Mouse (Mus musculus): ENCODE data around the gene Myo1b.

Myo1b gene

GRCm38 (mm10) chr1:51845264-51846036 lies 70.4 kb downstream of the Myo1b start:
- no peak for DNase-seq

DNA sequence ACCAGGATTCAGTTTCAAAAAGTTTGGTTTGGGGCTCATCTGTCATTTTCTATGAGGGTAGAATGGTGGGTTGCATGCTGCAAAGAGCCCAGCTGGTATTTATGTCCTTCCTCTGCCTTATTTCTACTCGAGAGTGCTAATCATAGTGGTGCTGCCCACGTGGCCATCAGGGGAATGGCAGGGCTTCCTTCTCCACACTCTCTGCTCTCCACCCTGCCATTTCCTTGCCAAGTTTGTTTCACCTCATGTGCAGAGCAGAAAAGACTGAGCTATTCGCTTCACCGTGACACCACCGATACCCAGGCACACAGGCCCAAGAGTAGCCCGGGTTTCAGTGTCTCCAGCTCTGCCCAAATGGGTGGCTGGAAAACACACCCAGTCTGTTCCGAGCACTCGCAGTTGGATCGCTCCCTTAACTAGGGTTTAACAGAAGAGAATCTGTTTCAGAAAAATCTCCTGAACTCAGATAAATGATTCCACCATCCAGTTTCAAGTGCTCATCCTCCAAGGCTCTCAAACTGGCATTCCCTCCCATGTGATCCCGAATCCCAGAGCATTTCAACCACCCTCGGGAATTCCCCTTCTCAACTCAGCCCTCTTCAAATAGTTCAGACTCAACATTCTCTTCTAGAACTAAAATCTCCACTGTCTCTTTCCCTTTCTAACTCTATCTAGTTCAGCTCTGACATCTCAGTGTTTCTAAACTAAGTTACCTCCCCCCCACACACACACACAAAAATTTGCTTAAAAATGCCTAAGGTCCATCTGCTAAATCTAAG lies 77.8 kb downstream of the Myo1b start:
- DNase-seq, result no peak

DNA sequence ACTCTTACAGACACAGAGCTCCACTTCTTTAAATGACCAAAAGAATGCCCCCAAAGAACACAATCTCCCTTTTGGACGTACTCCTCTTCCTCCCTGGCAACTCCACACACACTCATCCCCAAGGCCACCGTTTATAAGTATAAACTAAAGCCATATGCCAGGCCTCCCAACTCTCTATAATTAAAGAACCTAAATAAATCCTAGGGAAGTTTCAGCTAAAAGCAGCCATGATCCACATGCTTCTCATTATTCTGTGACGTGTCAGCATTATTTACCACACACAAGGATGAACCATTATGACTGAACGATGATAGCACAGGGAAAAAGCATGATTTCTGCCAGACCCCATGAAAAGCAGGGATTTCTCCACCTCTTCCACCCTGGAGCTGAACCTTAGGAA lies 78.6 kb downstream of the Myo1b start:
- DNase-seq, result no peak

GRCm38 (mm10) chr1:51835795-51836194 lies 80.1 kb downstream of the Myo1b start:
- no peak for DNase-seq

DNA sequence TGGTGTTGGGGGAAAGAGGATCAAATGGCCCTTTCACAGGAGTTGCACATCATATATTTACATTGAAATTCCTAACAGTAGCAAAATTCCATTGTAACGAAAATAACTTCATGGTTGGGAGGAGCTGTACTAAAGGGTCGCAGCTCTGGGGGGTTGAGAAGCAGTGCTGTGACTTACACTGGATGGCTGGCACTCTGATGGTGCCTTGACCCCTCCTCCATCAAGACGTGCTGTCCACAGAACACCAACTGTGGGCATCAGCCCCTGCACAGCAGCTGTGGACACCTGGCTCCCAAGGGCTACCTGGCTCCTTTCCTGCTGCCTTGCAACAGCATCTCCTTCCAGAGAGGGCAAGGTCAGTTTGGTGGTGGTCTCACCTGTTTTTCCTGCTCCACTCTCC lies 81.8 kb downstream of the Myo1b start:
- no peak for DNase-seq

DNA sequence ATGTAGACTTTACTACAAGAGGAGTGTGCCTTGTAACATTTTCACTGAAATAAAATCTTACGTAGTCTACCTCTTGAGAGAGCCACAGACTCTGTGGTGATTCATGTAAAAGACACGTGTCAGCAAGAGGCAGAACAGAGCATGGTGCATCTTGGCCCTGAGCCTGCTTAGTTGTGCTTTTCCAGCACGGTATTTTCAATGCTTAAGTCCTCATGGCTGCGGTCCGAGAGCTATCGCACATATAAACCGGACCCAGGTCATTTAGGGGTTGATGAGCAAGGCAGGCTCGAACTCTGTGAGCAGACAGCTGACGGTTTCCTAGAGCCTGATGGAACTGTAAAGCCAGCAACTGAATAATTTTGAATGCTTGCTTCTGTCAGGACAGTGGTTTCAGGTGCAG lies 86.5 kb downstream of the Myo1b start:
- no peak for DNase-seq

GRCm38 (mm10) chr1:51822531-51822930 lies 93.3 kb downstream of the Myo1b start:
- no peak for DNase-seq

DNA sequence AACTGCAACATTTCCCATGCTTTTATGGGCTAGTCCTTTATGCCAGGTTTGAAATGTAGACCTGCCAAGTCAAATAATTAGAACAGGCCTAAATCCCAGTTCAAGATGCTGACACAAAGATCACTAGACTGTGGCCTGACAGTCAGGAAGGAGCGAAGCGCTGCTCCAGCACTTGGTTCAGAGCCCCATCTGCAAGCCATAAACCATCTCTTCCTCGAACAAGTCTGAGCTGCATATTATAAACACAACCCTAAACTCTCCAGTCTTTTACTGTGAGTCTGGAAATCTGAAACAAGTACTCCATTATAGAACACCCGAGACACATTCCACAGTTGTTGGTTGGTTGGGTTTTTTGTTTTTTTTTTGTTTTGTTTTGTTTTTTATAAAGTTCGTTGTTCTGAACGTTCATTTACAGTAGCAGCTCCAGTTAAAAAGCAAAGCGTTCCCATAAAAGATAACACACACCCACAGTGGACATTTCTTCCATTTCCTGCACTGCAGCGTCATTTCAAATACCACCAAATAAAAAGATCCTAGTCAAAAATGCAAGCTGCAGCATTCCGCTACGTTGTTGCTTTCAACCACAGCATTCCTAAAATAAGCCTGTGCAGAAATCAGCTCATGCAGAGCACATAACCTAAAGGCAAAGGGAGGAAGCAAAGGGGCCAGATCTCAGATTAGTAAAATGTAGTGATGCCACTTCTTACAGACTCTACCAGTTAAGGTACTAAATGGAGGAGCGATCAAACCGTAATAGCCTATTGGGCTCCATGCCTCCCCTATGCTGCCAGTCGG lies 94.0 kb downstream of the Myo1b start:
- DNase-seq, result no peak

DNA sequence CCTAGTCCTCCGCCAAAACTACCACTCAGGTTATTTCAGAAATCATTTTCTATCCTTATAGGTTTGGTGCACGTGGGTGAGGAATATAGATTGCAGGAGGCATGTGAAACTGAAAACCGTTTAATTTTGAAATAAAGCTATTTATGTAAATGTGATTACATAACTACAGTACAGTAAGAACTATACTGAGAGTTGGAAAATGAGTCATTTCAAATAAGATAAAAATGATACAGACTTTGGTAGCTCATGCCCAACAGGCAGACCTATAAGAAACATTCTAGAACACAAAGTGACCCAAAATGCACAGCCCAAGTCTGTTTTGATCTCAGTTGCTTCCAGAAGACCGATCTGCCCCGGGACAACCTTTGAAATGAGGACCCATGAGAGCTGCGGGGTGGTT lies 95.4 kb downstream of the Myo1b start:
- no peak for DNase-seq

DNA sequence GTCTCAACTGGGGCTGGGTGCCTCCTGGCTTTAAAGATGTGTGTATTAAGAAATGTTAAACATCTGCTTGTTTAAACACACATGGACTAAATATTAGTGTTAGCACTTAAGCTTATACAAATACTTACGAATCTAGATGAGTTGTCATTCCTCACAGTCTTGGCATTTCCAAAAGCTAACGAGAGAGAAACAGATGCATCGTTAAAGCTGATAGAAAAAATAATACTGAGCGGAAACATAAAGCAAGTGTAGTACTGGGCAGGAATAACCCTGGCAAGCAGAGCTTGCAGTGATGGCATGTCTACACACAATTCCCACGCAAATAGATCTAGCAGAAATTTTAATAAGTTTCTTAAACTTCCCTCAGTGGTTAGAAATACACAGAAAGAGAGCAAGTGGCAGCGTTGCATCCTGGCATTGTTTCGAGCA lies 95.8 kb downstream of the Myo1b start:
- no peak for DNase-seq

DNA sequence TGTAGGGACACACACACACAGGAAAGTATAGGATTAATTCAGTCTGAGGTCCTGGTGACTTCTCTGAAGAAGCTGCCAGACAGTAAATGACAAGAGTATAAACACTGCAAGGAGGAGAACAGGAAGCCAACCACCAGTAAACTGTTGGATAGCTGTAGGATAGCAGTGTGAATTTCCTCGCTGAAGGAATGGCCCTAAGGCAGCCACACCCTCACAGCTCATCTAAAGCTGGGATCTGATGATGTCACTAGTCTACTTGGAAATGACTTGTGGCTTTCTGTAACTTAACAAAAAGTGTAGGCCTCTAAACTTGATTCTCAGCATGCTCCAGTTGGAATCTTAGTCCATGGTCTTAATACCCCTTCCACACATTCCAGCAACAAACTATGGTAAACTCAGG lies 100.2 kb downstream of the Myo1b start:
- no peak for DNase-seq

GRCm38 (mm10) chr1:51814854-51815630 lies 100.8 kb downstream of the Myo1b start:
- no peak for DNase-seq

GRCm38 (mm10) chr1:51808847-51809246 lies 107.0 kb downstream of the Myo1b start:
- DNase-seq, result no peak

GRCm38 (mm10) chr1:51808228-51808627 lies 107.6 kb downstream of the Myo1b start:
- no peak for DNase-seq

GRCm38 (mm10) chr1:51805040-51805610 lies 110.7 kb downstream of the Myo1b start:
- DNase-seq, result no peak

DNA sequence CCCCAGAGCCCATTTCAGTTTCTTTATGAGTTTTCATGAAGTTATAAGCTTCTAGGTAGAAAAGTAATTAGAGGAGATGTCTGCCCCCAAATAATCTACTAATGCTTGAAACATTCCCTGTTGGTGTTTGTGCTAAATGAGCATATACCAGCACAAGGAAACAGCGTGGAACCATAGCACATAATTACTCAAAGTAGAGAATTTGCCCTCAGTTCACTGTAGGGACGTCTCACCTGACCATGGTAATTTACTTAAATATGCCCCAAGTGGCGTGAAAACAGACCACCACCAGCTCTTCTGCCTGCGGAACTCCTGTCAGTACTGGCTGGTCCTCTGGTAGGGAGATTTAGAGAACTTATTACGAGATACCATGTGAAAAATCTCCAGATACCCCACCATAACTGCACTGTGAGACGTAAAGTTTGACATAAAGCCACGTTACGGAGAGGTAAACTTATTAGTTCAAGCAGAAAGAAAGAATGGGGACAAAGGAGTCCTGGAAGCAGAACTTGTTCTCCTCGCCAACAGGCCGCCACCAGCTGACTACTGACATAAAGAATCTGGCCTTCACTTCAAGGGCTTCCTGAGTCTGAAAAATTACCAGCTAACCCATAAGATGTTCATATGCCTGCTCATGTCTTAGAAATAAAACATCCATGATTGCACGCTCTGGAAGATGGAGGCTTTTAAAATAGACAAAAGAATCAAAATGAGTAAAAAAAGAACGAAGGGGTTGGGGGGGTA lies 111.4 kb downstream of the Myo1b start:
- no peak for DNase-seq

GRCm38 (mm10) chr1:51798011-51798471 lies 117.8 kb downstream of the Myo1b start:
- DNase-seq, result no peak

GRCm38 (mm10) chr1:51795586-51796309 lies 120.1 kb downstream of the Myo1b start:
- no peak for DNase-seq

GRCm38 (mm10) chr1:51789269-51789668 lies 126.6 kb downstream of the Myo1b start:
- no peak for DNase-seq

DNA sequence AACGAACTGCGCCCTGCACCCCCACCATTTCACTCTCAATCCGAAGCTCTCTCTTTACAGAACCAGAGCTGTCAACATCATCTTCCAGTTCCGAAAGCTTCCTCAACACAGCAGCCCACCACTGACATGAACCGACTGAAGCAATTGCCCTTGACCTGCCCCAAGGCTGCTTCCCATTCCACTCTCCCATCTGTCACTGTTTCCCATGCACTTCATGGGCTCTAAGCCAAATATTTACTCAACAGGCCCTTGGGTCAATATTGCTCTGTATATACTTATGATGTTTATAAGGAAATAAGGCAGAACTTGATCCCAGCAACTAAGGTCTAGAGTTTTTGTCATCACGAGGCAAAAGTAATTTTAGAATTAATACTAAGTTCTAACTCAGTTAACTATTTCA lies 133.8 kb downstream of the Myo1b start:
- DNase-seq, result no peak

GRCm38 (mm10) chr1:51780357-51780756 lies 135.5 kb downstream of the Myo1b start:
- DNase-seq, result no peak
